ENCODE assay signal across 28 mouse cellular contexts in the genomic region with DNA sequence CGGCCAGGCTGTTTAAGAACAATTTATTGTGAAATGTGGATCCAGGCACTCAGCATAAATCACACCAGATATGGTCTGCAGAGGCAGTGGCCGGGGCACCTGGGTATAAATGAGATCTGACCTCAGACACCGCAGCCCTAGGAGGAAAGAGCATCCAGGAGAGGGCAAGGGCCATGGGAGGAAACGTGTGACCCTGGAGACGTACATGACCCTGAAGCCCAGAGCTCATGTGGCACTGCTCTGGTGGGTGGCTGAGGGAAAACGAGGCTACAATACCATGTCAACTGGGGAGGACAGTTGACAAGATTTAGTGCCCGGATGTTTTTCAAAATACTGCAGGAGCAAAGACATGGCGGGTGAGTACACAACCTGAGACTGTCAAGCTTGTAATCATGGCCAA.
"Had no signal": no experiment of that assay in that cellular context is flagged by ENCODE, and none has a peak within 500 bp of the region (broad histone marks: within the 10 kb centered on the region; RNA-seq: fewer than 3 reads in every experiment).

No protein-coding gene starts in this region.

- ATAC-seq: hindbrain, embryonic 16.5 days; inflammation-experienced regulatory T-cells, adult 6 months; intestine, embryonic 15.5 days; intestine, postnatal 0 days; liver, postnatal 0 days had no signal

- H3K9me3 ChIP-seq: heart, embryonic 15.5 days; hindbrain, embryonic 12.5 days; intestine, embryonic 15.5 days; limb, embryonic 10.5 days; limb, embryonic 12.5 days; liver, embryonic 13.5 days; liver, embryonic 15.5 days had no signal

- H3K4me2 ChIP-seq: heart, embryonic 11.5 days; heart, embryonic 13.5 days; heart, embryonic 15.5 days; hindbrain, embryonic 12.5 days; hindbrain, embryonic 14.5 days; intestine, embryonic 15.5 days; limb, embryonic 12.5 days; liver, embryonic 11.5 days; liver, embryonic 13.5 days; liver, embryonic 15.5 days had no signal

- H3K27me3 ChIP-seq: heart, embryonic 13.5 days; heart, embryonic 15.5 days; hindbrain, embryonic 12.5 days; intestine, embryonic 15.5 days; limb, embryonic 12.5 days; liver, embryonic 13.5 days; liver, embryonic 15.5 days had no signal

- H3K9ac ChIP-seq: heart, embryonic 13.5 days; heart, embryonic 15.5 days; hindbrain, embryonic 12.5 days; hindbrain, embryonic 14.5 days; intestine, embryonic 15.5 days; limb, embryonic 12.5 days; liver, embryonic 13.5 days; liver, embryonic 15.5 days; liver, postnatal 0 days had no signal

- H3K4me3 ChIP-seq: gastrocnemius, adult 2 months; heart, adult 2 months; heart, embryonic 13.5 days; heart, embryonic 15.5 days; hindbrain, embryonic 10.5 days; hindbrain, embryonic 12.5 days; intestine, embryonic 15.5 days; layer of hippocampus, adult 2 months; left cerebral cortex, adult 2 months; limb, embryonic 10.5 days; limb, embryonic 12.5 days; liver, embryonic 13.5 days; liver, embryonic 15.5 days had no signal

- H3K4me1 ChIP-seq: heart, embryonic 13.5 days; heart, embryonic 15.5 days; hindbrain, embryonic 10.5 days; hindbrain, embryonic 12.5 days; intestine, embryonic 15.5 days; limb, embryonic 10.5 days; liver, embryonic 13.5 days; liver, embryonic 15.5 days had no signal

- H3K27ac ChIP-seq: gastrocnemius, adult 2 months; heart, adult 2 months; heart, embryonic 13.5 days; heart, embryonic 15.5 days; hindbrain, embryonic 10.5 days; hindbrain, embryonic 12.5 days; hindbrain, embryonic 14.5 days; intestine, embryonic 15.5 days; layer of hippocampus, adult 2 months; left cerebral cortex, adult 2 months; limb, embryonic 10.5 days; limb, embryonic 12.5 days; liver, embryonic 13.5 days; liver, embryonic 15.5 days had no signal

- H3K36me3 ChIP-seq: heart, embryonic 13.5 days; heart, embryonic 15.5 days; hindbrain, embryonic 10.5 days; hindbrain, embryonic 12.5 days; intestine, embryonic 15.5 days; limb, embryonic 10.5 days; limb, embryonic 12.5 days; liver, embryonic 13.5 days; liver, embryonic 15.5 days had no signal

- DNase-seq: gastrocnemius, adult 2 months; gastrocnemius, postnatal 10 days; gastrocnemius, postnatal 25 days; heart, adult 2 months; heart, postnatal 14 days; heart, postnatal 4 days; kidney, adult 18-20 months; kidney, postnatal 10 days; kidney, postnatal 25 days; liver; liver, embryonic 13.5 days; liver, postnatal 0 days had no signal
